Mouse (Mus musculus): ENCODE data around the gene Dusp6.

Gene Dusp6

DNA sequence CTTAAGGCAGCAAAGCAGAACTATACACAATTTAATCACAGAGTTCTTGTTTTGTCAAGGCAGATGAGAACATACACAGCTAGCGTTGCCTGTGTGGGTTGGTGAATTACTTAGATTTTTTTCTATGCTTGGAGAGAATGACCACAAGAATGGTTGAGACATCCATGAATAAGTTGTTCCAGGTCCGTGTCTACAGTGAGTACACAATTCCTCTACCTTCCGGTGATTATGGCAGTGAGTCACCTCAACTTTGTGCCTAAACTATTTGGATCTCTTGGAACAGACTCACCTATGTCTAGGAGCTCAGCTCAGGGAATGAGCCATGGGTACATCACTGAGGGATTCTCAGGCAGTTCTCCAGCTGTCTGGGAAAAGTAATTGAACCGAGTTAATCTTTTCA lies 45.8 kb downstream of the Dusp6 start:
- in situ Hi-C loops (cut with MboI; ENCODE audit: unreplicated experiment in 2 of 2), result no loop called here

DNA sequence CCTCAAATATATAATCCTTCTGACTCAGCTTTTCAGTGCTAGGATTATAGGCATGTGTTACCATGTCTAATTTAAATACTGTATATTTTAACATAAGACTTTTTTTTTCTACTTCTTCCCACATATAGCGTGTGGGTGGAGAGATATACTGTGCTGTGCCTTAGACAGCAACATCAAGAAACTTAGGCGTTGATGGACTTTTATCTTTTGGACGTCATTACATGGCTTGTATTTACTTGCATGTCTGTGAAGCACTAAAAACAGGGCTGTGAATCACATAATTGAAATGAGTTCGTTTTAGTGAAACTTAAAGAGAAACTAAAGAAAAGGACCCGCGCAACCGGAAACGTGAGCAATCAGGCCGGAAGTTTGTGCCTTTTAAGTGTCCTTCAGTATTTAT lies 46.6 kb downstream of the Dusp6 start:
- in situ Hi-C loops (cut with MboI; ENCODE audit: unreplicated experiment in 2 of 2), result no loop called here

DNA sequence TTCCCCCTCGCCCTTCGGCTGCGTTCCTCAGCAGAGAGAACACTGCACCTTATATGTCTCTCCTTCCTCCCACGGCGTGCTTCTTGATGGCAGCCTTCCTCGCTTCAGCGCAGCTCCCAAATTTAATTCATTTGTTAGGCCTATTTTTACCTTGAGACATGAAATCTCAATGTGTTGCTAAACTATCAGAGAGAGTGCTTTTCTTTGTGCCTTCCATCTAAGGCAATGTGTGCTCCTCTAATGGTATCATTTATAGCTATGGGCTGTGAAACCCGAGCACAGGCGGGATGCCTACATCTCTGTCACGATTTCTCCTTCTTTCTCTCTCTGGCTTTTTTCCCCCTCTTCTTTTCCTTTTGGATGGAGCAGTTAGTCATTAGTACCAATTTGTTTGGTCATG lies 47.2 kb downstream of the Dusp6 start:
- in situ Hi-C loops (cut with MboI; ENCODE audit: unreplicated experiment in 2 of 2), result no loop called here

DNA sequence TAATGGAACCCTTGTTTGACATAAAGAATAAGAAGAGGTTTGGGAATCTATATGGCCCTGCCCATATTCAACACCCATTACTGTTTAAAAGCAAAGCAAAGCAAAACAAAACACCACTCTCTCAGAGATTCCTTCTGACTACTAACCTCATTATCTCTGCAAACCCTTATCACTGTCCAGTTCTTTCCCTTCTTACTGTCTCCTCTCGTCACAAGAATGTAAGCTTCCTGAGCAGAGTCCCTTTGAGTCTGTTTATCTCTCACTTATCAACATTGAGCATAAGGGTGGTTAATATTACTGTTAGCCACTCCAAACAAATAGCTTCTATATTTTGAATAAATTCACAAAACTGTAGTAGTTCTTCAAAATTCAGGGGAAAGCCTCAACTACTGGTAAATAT lies 48.9 kb downstream of the Dusp6 start:
- in situ Hi-C loops (cut with MboI; ENCODE audit: unreplicated experiment in 2 of 2), result no loop called here

DNA sequence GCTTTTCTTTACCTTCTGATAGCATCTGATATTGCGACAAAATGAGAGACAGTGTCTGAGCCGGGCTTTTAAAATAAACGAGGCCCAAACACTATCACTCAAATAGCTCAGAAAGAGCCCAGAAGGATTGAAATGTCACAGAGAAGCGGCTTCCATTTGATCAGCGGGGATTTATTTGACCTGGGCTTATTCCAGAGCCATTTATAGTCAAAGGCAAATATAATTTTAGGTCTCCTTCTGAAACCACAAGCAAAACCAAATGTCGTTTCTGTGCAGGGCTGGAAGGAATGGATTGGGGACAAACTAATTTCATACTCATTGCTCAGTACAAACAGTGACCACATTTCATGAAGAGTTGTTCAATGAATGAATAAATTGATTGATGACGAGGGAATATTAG lies 51.3 kb downstream of the Dusp6 start:
- in situ Hi-C loops (cut with MboI; ENCODE audit: unreplicated experiment in 2 of 2), result no loop called here

DNA sequence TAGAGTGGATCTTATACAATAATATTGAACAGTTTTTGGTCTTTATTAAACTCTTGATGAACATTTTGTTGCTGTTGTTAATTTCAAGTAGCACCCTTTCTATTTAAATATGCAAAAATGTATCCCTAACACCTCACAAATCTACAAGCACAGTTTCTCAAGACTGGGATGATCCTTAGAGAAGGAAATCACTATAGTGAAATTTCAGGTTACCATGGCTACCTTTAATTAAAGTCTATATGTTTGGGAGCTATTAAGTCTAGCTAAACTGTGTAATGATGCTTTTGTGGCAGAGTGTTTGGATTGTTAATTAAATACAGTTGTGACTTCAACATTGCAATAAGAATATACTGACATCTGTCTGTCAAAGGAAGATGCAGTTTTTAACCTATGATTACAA lies 54.0 kb downstream of the Dusp6 start:
- in situ Hi-C loops (cut with MboI; ENCODE audit: unreplicated experiment in 2 of 2), result no loop called here
